Mouse (Mus musculus) cerebellum, postnatal 4 days (tissue): ENCODE results near the gene Tmem19.
"Not testable (repeated sequence)": the region's sequence is repeated elsewhere in the genome, so short reads cannot be mapped to it uniquely, and the experiment has no call there.

Experiments
- DNase-seq, 2 experiments: peaks; one replicate each; pipeline ENCODE4 v3.0.0; 2022; ENCODE audit warnings: low spot score in 2 of 2, mixed read lengths in 1 of 2

Gene Tmem19

GRCm38 (mm10) chr10:115349029-115349428 is 13.3 kb downstream of the Tmem19 start:
- no peak for DNase-seq

GRCm38 (mm10) chr10:115348131-115348530 is 14.2 kb downstream of the Tmem19 start:
- no peak for DNase-seq

DNA sequence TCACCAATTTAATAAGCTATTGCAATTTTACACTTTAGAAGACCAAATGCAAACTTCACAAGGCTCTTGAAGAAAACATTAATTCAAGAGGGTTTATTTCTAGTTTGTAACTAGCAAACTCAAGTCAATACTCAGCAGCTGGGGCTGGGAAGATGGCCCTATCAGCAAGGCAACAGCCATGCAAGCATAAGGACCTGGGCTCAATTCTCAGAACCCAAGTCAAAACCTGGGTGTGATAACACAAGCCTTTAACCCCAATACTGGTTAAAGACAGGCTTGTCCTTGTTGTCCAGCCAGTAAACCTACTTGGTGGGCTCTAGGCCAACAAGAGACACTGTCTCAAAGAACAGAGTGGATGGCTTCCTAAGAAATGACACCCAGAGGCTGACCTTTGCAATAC is 15.9 kb downstream of the Tmem19 start:
- DNase-seq = no peak

DNA sequence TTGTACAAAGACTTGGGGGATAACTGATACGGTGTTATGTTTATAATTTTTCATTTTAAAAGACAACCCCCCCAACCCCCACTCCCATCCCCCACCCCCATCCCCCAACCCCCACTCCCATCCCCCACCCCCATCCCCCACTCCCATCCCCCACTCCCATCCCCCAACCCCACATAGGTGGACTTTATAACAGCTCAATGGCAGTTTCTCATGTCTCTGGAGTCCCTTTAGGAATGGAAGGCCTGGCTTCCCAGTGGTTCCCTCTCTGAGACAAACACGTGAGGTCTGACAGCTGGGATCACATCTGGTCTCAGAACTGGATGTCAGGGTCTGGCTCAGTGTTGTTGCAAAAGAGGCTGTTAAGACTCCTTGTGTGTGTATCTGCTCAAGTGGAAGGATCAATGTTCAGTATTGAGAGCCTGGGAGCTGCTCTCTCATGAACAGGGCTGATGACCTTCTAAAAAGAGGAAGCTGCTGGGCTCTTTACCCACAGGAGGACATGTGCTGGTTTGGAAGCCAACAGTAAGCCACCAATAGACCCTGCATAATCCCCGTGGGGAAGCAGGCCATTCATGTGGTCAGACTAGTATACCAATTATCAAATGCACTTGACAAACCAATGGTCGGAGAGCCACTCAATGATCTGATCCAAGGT is 19.4 kb downstream of the Tmem19 start:
- no peak for DNase-seq

DNA sequence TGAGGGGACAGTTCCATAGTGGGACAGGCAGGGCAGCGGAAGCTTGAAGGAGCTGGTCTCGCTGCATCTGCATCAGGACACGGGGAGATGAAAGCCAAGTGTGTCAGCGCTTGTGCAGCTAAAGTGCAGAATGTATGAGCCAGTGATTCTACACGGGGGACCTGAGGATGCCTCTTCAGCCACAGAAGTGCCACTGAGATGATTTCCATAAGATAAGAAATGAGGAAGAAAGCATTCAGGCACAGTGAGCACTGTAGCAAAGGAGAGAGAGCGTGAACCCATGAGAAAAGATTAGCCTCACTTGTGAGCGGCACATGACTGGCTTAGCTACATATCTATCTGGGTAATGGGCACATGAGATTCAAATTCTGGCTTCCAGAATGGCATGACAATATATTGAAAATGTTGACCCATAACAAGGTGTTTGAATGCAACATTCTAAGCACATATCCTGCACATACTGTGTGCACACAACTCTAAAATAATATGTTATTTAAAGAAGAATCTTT is 22.4 kb downstream of the Tmem19 start:
- DNase-seq = no peak

DNA sequence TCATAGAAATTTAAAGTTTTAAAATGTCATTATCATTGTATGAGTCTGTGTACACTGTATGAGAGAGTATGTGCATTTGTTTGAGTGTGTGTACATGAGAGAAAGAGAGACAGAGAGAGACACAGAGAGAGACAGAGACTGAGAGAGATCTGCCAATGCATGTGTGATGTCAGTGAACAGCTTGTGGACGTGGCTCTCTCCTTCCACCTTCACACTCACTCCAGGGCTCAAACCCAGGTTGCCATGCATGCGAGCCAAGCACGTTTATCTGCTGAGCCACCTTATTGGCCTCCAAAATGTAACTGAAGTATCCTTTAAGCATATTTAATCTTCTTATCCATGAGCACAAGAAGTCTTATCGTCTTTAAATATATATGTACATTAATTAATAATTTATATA is 25.4 kb downstream of the Tmem19 start:
- DNase-seq = no peak

DNA sequence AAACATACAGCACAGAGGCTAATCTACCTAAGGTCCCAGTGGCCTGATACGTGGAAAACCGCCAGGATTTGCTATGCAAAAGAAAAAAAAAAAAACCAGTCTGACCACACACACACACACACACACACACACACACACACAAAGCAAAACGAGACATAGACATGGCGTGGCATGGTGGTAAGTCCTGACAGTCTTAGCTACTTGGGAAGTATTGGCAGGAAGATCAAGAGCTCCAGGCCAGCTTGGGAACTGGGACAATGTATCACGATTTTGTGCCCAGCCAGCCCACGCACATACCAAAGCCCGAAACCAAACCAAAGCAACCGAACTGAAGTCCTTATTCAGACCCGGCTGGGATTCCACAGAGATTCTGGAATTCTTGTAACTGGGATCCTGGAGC is 28.8 kb downstream of the Tmem19 start:
- no peak for DNase-seq

- no peak for DNase-seq
Measured at GRCm38 (mm10) chr10:115332997-115333396, 29.3 kb downstream of the Tmem19 start.

GRCm38 (mm10) chr10:115332420-115332952 is 29.8 kb downstream of the Tmem19 start:
- no peak for DNase-seq

DNA sequence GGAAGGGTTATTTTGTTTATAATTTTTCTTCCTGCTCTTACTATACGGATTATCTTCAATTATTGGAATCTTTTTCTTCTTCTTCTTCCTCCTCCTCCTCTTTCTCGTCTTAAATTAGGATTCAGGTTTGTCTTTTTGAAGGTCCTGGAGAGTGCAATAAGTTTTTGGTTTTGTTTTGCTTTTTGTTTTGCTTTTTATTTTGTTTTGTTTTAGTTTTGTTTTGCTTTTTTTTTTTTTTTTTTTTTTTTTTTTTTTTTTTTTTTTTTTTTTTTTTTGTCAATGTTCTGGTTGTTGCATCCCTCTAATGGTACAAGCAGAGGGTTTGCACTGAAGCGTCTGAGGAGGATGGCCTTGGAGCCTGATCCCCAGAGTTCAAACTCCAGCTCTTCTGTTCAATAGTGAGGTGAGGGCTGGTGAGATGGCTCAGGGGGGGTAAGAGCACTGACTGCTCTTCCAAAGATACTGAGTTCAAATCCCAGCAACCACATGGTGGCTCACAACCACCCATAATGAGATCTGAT is 33.2 kb downstream of the Tmem19 start:
- no peak for DNase-seq

DNA sequence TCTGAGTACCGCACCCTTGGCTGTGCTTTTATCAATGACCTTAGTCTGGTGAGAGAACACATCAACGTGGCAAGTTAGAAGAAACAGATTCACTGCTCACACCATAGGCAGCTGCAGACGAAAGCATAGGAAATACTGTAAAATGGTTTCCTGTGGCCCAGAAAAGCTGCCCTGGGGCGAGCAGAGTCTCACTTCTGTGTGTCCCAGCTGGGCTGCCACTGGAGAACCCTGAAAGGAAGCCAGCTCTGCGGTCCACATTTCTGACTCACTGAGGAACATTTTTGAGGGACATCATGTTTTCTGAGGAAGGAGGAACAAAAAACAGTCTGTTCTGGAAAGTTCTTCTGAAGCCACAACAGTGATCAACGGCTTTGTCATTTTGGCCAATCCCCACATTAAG is 33.8 kb downstream of the Tmem19 start:
- DNase-seq = no peak

- DNase-seq = peak; percentile 46 to 57
Measured at GRCm38 (mm10) chr10:115323295-115323694, 39.0 kb downstream of the Tmem19 start.

- DNase-seq = no peak
Measured at GRCm38 (mm10) chr10:115321317-115322035, 40.8 kb downstream of the Tmem19 start.

- not testable (repeated sequence) for DNase-seq
Measured at GRCm38 (mm10) chr10:115318388-115318787, 43.9 kb downstream of the Tmem19 start.

- no peak for DNase-seq
Measured at GRCm38 (mm10) chr10:115316313-115316712, 46.0 kb downstream of the Tmem19 start.

DNA sequence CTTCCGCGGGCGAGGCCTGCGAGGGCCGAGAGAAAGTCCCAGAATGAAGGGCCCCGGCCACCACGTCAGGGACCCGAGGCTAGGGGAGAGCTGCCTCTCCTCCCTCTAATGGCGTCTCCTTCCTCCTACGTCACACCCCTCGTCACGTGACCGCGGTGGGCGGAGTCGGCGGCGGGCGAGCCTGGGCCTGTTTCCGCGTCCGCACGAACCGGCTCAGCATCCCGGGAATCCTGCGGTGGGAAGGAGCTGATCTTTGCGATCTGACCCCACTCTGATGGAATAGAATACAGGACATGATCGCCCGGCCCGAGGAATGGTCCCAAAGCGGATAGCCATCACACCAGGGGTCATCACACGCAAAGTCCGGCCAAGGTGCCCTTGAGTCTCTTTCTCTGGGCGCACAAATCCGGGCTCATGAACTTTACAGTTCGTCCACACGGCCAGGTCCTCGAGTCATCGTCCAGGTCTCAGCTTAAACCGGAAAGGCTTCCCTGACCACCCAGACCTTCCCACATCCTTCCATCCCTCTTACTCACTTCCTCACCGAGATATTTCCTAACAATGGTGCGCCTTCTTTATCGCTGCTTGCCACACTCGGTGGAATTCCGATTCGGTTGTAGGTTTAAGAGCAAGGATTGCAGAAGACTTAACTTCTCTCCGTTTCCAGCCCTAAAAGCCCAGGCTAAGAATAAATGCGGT is 46.7 kb downstream of the Tmem19 start, which contains the start of gene Rab21:
Gene Rab21 (minus strand): TSS at position 122 of the 699 bp plus-strand sequence.
- peak; percentile 99 for DNase-seq

GRCm38 (mm10) chr10:115314582-115315452 is 47.5 kb downstream of the Tmem19 start:
- DNase-seq = no peak

GRCm38 (mm10) chr10:115314287-115314581 is 48.1 kb downstream of the Tmem19 start:
- no peak for DNase-seq

- no peak for DNase-seq
Measured at GRCm38 (mm10) chr10:115313641-115314286, 48.5 kb downstream of the Tmem19 start.

DNA sequence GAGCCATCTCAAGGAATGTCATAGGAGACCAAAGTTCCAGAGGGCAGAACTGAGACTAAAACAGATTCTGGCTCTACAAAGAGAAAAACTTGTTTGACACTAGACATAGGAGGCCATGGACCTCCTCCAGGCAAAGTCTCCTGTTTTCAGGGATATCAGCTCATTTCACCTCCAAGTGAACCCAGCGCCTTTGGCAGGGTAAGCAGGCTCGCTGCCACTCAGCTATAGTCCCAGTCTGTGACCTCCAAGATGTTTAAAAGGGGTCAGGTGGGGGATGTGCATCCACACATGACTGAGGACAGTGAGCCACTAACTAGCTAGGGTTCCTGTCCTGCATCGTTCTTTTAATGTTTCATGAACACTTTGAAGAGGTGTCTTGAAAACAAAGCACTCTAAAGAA is 49.6 kb downstream of the Tmem19 start:
- no peak for DNase-seq

DNA sequence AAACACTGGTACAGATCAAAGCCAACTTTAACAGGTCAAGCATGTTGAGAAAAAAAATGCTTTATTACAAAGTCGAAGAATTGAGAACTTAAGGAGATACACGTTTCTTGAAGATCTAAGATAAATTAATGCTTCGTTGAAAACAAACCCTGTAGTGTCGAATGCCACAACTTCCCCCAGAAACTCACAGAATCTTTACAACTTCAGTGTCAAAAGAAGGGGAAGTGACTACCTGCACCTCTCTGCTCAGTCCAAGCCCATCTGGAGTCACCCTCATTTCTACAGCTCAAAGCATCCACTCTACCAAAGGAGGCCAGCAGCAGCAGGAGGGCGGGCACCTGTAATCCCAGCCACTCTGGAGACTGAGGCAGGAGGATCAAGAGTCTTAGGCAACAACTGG is 50.1 kb downstream of the Tmem19 start:
- DNase-seq = no peak
